Mouse (Mus musculus) A20 (cell line): ENCODE data around the gene AY761185.
"Not testable (repeated sequence)": the region's sequence is repeated elsewhere in the genome, so short reads cannot be mapped to it uniquely, and the experiment has no call there.

ENCODE experiments used
- DNase-seq: peaks from one replicate; pipeline ENCODE4 v3.0.0-alpha.2; 2011; ENCODE audit warnings: low read depth, low spot score

Gene AY761185

GRCm38 (mm10) chr8:20944610-20945009 is at the start of gene AY761185:
Gene AY761185 (minus strand): TSS chr8:20944710.
- DNase-seq, result no peak

GRCm38 (mm10) chr8:20994042-20994441 is 49.5 kb upstream of the AY761185 start:
- not testable (repeated sequence) for DNase-seq

- DNase-seq, result no peak
Observed at GRCm38 (mm10) chr8:20979846-20980245, 35.3 kb upstream of the AY761185 start.

- no peak for DNase-seq
Observed at GRCm38 (mm10) chr8:20964531-20964930, 20.0 kb upstream of the AY761185 start.

- DNase-seq, result no peak
Observed at GRCm38 (mm10) chr8:20921971-20922370, 22.5 kb downstream of the AY761185 start, which contains the start of gene Gm6040. Gene Gm6040 (minus strand): TSS chr8:20922071.

- no peak for DNase-seq
Observed at GRCm38 (mm10) chr8:20912288-20912687, 32.2 kb downstream of the AY761185 start.

GRCm38 (mm10) chr8:20908256-20908655 is 36.3 kb downstream of the AY761185 start:
- no peak for DNase-seq

GRCm38 (mm10) chr8:20907119-20907518 is 37.4 kb downstream of the AY761185 start:
- DNase-seq, result no peak

GRCm38 (mm10) chr8:20902527-20902926 is 42.0 kb downstream of the AY761185 start, which contains the start of gene Gm15056:
Gene Gm15056 (minus strand): TSS chr8:20902627.
- no peak for DNase-seq
